Mouse (Mus musculus) gastrocnemius, postnatal 4 days (tissue): ENCODE results near the gene 1700017B05Rik. TPM values are rescaled to one million over a fixed set of nuclear protein-coding genes. Genes with fewer than 3 reads are reported as not detected.
"Not testable (repeated sequence)": the region's sequence is repeated elsewhere in the genome, so short reads cannot be mapped to it uniquely, and the experiment has no call there.

ENCODE experiments used
- DNase-seq, 2 experiments: peaks; one replicate each; pipeline ENCODE4 v3.0.0; 2021 to 2022; ENCODE audit warnings: low spot score in 2 of 2, mixed read lengths in 2 of 2
- long read RNA-seq, 2 experiments: library from polyadenylated mRNA; stranded (forward); transcript quantifications; one replicate each; pipeline ENCODE4 v2.0.0; 2021
- total RNA-seq, 2 experiments: library from RNA; stranded (reverse); gene quantifications; 2 replicates each; pipeline ENCODE4 v1.2.3; 2021

1700017B05Rik gene
- total RNA-seq = 10 to 100 TPM; 12.7 to 14.8 TPM
- long read RNA-seq, experiment 1, full-length matches to known transcripts = 6 of 15 reads
- long read RNA-seq, experiment 1, partial matches to known transcripts = 9 of 15 reads
- long read RNA-seq, experiment 1, other reads (novel, unspliced or antisense) = 0 of 15 reads
- long read RNA-seq, experiment 2, full-length matches to known transcripts = 3 of 9 reads
- long read RNA-seq, experiment 2, partial matches to known transcripts = 6 of 9 reads
- long read RNA-seq, experiment 2, other reads (novel, unspliced or antisense) = 0 of 9 reads

DNA sequence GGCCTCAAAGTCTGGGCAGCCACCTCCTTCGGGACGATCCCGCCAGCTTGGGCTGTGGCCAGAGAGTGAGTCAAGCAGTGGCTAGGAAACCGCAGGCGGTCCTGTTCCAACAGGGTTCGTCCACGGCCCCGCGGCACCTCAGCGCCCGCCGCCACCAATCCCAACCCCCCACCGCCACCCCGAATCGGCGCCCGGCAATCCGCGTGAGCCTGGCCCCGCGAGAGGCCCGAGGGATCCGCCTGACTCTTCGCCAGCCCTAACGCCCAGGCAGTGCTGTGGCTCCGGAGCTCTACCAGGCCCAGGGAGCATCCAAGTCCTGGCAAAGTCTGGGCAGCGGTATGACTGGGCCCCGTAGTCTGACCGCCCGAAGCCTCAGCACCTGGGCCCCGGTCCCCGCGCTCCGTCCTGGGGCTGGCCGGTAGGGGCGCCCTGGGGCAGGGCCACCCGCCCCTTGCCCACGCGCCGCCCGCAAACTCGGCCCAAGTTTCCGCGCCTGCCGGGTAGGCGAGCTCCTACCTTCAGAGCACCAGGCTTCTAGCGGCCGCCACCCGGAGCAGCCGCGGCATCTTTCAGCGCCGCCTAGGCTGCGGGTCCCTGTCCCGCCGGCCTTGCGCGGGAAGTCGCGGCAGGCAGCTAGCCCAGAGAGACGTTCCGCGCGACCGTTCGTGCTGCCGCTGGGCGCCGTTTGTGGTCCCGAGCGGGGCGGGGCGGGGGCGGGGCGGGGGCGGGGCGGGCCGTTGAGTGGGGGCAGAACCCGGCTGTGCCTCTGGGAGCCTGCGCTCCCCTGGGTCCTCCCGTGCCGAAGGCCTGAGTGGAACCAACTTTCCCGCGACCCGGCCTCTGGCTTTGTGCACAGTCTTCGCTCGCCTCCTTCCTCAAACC, at the start of gene 1700017B05Rik:
1700017B05Rik (minus strand) TSS at position 700 of the 882 bp plus-strand sequence.
- peak; percentile 65 to 78 for DNase-seq

DNA sequence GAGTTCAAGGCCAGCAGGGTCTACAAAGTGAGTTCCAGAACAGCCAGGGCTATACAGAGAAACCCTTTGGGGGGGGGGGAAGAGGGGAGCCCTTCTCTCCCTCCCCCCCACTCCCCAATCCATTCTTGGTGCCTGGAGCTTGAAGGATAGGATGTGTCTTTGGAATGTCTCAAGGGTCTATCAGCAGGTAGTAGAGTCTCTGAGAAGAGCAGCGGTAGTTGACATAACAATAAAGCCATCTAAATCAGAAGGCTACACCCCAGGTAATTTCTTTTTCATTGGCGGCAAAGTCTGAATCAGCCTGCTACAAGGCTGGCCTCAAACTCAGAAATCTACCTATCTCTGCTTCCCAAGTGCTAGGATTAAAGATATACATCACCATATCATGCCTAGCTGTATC, 48.5 kb upstream of the 1700017B05Rik start:
- DNase-seq = no peak

DNA sequence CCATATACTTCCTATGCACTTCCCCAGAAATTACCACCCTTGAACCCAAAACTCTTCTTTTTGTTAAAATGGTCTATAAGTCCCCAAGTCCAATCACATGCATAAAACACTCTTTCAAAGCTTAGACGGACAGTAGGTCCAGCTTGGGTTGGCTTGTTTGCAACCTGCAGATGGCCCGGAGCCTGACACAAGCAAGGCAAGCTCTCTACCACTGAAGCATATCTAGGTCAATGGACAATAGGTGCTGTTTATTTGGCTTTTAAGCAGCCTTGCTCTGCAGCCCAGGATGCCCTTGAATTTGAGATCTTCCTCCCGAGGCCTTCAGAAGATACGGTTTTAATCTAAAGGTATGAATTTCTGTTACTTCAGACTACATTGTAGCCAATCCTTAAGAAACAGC, 46.9 kb upstream of the 1700017B05Rik start:
- no peak for DNase-seq

DNA sequence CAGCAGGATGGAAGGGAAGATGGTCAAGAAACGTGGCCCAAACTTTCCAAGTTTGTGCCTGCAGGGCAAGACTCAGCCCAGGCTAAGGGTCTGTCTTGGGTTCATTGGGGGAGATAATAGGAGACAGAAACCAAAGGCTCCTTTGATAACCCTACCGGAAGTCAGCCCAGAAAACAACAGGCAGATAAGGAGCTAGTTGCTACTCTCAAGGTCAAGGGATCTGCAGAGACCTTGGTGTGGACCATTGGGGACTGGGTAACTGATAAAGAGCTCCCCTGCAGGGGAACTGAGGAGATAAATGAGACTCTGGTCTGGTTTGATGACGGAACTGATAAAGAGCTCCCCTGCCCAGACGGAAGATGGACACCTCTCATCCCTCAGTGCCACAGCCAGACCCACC, 45.0 kb upstream of the 1700017B05Rik start:
- DNase-seq = no peak

DNA sequence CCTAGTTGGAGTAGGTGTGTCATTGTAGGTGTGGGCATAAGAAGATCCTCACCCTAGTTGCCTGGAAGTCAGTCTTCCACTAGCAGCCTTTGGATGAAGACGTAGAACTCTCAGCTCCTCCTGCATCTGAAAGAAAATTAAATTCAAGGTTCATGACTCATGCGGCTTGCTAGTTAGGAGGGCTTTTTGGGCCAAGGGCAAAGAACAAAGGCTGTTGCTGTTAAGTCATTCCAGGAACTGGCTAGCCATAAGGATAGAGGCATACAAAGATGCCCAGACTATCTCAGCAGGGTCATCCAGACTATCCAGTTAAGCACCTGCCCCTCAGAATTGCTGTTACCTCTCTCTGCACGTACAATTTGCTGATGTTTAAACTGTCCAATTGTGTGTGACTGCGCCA, 42.3 kb upstream of the 1700017B05Rik start:
- not testable (repeated sequence) for DNase-seq

DNA sequence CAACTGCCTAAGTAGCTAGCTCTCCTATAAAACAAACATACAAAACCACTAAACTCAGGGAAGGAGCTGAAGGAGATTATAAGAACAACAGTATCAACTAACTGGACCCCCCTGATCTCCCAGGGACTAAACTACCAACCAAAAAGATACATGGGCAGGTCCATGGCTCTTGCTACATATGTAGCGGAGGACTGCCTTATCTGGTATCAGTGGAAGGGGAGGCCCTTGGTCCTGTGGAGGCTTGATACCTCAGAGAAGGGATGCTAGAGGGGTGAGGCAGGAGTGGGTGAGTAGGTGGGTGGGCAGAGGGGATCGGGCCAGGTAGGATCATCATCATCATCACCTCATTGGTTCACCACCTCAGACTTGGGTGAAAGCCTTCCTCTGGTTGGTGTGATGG, 41.8 kb upstream of the 1700017B05Rik start:
- DNase-seq = no peak

DNA sequence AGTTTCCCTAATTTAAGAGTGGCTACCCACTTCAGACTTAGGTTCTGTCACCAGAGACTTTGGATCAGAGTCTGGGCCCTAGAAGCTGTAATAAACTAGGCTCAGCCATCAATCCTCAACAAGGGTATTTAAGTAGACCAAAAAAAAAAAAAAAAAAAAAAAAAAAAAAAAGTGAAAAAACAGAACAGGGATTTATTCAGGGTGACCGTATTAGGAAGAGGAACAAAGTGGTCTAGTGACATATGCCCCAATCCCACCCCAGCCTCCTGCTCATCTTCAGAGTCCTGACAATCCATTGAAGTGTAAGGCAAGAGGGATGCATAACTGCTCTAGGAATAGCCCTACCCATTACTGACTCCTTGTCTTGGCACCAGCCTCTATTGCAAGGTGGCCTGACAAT, 40.9 kb upstream of the 1700017B05Rik start:
- DNase-seq = no peak

DNA sequence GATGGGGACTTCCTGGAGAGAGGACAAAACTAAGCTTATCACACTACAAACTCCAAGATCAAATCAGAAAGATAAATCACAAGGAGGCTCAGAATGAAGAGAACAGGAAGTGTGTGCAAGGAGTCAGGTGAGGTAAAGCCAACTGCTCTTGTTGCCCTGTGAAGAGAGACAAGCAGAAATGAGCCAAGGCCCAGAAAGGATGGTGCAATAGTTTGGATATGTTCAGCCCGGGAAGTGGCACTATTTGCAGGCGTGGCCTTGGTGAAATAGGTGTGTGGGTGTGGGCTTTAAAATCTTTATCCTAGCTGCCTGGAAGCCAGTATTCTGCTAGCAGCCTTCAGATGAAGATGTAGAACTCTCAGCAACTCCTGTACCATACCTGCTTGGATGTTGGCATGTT, 38.4 kb upstream of the 1700017B05Rik start:
- DNase-seq = no peak

DNA sequence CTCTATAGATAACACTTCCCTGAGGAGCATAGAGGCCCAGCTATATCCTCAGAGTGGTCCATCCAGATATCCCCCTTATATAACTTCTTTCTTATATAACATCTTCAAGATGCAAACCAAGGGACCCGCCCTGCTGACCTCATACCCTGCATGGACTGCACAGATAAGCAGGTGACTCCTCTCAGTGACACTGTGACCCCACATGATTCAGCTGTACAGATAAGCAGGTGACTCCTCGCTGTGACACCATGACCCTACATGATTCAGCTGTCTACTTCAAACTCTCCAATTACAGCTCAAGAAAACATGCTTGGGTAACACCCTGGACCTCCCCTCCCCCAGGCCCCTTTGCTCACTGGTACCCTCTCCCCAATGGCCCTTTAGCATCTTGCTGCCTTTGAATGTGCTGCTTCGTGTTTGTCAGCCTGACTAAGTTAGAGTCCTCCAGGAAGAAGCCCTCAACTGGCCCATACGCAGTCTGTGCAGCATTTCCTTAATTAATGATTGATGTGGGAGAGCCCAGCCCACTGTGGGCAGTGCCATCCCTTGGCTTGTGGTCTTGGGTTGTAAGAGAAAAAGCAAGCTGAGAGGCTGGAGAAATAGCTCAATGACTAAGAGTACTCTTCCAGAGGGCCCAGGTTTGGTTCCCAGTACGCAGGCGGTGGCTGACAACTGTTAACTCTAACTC, 37.5 kb upstream of the 1700017B05Rik start:
- no peak for DNase-seq

DNA sequence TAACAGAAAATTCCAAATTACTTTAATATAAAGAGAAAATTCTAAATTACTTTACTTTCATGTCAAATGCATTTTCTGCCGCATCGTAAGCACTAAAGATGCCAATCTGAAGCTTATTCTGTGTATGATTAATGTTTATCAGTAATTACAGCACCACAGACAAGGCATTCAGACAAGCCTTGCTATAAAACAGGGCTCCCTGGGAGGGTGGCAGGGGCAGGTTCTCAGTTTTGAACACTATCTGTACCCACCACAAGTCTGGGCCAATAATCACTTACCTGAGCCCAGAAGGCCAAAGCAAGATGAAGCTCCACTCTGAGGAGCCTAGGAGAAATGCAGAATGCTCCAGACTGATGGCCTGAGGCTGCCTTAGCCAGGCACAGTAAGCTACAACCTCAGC, 35.5 kb upstream of the 1700017B05Rik start:
- DNase-seq = no peak

DNA sequence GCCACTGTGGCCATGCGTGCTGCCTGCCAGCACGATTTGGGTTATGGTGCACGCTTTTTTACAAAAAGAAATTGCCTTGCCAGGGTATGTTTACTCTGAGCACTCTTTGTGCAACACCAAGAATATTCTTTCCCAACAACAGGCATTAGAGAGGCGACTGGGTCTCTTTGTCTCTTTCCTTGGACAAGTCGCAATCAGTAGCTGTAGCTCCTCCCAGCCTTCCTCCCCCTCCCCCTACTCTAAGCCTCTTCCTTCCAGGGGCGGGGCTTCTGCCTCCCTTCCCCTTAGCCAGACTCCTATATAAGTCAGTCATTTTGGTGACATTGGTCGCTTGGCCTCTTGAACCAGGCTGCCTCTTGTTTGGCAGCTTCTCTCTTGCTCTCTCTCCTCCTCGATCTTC, 33.9 kb upstream of the 1700017B05Rik start:
- no peak for DNase-seq

DNA sequence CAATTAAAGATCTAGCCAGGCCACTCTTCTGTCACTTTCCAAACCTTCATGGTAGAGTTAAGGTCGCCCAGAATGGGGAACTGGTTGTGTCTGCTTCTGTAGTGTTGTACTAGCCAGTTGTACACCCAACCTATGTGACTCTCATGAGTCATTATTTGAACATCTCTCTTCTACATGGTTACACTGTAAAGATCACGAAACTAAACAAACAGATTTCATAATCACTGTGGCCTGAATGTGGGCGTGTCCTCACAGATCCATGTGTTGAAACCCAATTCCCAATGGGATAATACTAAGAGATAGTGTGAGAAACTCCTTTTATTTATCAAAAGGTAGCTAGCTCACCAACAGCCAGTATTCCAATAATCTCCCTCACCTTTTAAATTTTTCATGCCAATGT, 33.3 kb upstream of the 1700017B05Rik start:
- DNase-seq = no peak

DNA sequence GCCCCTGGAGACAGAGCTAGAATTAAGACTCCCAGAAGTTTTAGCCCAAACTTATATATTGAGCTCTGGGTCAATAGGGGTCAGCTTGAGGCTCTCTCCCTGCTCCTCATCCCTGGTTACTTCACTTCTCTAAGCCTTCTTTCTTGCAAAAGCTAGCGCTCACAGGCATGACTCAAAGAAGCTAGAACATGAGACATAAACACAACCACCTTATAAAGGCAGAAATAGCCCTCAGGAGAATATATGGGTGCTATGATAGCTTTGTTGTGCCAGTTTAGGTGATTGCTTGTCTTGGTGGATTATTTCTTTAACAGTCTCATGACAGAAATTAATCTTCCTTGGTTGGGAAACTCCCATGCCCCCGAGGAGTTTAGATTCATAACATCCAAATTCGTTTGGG, 32.5 kb upstream of the 1700017B05Rik start:
- no peak for DNase-seq

DNA sequence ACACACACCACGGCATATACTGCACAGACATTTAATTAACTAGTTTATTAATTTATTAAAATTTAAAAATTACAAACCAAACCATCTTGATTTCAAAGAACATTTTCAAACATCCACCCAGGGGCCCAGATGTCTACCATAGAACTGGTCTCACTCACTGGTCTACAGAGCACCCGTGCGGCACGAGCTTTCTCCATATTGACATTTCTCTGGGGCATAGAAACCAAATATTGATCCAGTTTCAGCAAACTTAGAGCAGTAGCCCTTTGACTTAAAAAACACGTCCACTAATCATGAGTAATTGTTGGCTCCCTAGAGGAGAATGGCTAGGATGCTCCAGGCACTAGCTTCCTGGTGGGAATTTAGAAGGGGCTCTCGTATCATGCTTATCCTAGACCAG, 24.8 kb upstream of the 1700017B05Rik start:
- DNase-seq = no peak

DNA sequence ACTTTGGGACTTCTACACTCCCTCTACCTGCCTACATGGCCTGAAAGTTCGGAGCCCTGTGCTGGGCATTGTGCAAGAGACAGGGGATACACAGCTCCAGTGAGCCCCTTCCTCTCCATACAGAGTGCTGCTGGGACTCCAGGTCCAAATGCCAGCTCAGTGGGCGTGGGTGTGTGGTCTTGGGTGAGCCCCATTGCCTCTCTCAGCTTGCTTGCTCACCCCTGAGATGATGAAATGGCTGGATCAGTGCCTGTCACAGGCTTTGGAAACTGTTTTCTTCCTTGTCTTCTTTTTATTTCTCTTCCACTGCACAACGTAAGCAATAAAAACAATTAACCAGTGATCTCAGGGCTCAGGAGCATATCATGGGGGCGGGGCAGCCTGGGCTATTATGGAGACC, 20.9 kb upstream of the 1700017B05Rik start:
- no peak for DNase-seq

DNA sequence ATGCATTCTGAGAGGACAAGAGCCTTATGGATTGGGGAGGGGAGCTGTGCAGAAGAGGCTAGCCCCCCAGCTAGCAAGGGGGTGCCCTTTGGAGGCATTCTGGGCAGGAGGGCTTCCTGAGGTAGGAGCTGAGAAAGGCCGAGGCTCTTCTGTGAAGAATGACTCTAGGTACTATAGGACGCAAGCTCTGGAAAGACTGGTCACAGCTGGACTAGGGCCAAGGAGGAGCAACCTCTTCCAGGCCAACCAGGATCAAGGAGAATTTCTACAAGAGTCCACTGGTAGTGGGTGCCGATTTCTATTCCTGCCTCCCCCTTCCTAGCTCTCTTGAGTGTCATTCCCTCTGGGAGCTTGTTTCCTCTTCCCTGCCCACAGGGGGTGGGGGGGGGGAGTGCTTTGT, 20.3 kb upstream of the 1700017B05Rik start:
- DNase-seq = no peak

DNA sequence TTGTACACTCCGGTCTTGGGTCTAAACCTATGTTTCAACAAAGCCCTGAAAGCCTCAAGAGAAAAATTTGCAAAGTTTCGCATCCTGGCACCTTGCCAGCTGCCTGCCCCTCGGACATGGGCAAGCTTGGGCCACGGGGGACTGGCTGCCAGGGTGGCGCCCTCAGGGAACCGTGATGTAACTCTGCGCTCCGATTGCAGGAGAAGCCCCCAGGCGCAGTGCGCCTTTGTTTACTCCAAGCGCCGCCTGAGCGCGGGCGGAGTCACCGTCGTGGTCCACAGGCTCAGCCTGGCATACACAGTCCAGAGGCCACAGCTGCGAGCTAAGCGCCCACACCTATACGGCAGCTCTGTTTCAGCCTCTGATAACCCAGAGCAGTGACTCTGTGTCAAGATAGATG, 19.1 kb upstream of the 1700017B05Rik start:
- DNase-seq = no peak

DNA sequence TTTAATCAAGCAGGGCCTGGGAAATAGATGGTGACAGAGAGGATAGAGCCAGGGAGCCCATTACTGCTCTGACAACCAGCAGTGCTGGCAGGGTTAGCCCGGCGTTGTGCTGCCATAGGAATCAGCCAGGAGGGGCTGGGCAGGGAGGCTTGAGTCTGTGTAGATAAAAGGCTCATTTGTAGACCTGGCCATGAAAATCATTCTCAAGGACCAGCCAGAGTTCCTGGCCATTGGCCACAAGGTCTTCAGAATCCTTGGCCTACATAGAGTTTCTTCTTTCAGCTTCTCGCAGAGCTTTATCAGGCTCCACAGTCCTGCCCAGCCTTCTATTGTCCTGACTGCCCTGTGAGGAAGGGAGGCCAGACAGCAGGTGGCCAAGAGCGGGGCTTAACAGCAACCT, 17.0 kb upstream of the 1700017B05Rik start:
- DNase-seq = no peak

DNA sequence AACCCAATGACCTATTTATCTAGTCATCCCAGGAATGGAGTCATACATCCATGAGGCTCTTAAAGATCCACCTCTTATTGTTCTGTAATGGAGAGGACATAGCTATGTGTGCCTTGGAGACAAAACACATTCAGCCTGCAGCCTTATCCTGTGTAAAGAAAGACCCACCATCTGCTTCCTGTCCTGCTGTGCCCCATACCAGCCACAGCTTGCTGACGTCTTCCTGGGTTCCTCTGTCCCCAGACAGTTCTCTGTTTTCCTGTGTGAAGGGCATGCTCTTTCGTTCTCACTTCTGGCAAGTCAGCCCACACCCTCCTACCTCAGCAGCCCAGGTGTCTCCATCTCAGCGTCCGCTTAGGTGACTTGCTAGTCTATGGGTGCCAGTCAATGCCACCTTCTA, 15.9 kb upstream of the 1700017B05Rik start:
- no peak for DNase-seq

DNA sequence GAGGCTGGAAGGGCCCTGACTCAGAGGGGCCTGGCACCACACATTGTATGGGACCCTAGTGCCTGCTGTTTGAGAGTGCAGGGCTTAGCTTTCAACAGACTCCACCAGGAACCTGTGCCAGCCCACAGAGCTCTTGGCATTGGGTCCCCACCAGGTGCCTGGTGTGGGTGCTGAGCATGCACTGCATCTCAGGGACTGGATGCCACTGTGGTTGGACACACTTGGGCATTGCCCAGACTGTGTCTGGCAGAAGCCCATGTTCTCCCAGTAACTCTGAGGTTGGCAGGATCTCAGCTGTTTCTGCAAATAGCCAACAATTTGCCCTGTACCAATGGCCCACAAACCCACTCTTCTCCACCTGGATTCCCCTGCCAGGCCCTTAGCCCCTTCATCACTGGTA, 13.9 kb upstream of the 1700017B05Rik start:
- no peak for DNase-seq

DNA sequence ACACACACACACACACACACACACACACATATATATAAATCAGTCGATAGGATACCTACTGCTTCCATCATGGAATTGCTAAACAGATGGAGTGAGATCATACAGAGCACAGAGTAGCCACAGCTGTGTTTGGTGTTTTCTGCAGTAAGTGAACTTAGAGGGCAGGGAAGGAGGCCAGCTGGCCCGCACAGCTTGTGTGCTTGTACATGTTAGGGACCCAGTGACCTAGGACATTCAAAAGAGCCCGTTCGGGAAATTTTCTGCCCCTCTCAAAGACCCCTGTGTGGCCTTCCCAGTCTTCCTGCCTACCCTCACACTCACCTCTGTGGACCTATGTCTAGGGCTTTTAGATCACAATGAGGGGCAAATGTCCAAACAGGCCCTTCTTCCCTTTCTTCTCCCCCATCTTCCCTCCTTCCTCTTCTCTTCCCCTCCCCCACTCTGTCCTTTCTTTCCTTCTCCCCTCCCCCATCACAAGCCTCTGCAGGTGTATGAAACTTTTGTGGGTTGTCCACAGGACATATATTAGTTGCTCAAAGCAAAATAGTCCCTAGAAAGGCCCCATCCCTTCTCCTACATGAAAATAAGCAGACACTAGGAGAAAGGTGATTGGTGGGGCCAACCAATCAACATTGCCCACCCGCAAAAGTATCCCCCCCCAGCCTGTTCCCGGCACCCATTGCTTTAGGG, 11.5 kb upstream of the 1700017B05Rik start:
- no peak for DNase-seq
